Mouse (Mus musculus): ENCODE results near the gene Prmt7. TPM values are rescaled to one million over a fixed set of nuclear protein-coding genes. Genes with fewer than 3 reads are reported as not detected.

Gene Prmt7
- polyA plus RNA-seq, 1 experiment: 34.0 TPM

GRCm38 (mm10) chr8:106219620-106220019 is 8.9 kb downstream of the Prmt7 start:
- no peak for DNase-seq (ENCODE audit: low read depth)

GRCm38 (mm10) chr8:106226589-106226988 is 15.9 kb downstream of the Prmt7 start:
- no peak for DNase-seq (ENCODE audit: low read depth)

GRCm38 (mm10) chr8:106231536-106231935 is 20.8 kb downstream of the Prmt7 start:
- no peak for DNase-seq (ENCODE audit: low read depth)

GRCm38 (mm10) chr8:106232751-106233150 is 22.0 kb downstream of the Prmt7 start:
- DNase-seq (ENCODE audit: low read depth): no peak

GRCm38 (mm10) chr8:106234567-106235261 is 24.0 kb downstream of the Prmt7 start:
- DNase-seq (ENCODE audit: low read depth): no peak

GRCm38 (mm10) chr8:106237106-106237505 is 26.4 kb downstream of the Prmt7 start:
- no peak for DNase-seq (ENCODE audit: low read depth)

GRCm38 (mm10) chr8:106250186-106250585 is 39.5 kb downstream of the Prmt7 start:
- no peak for DNase-seq (ENCODE audit: low read depth)

GRCm38 (mm10) chr8:106258169-106258568 is 47.4 kb downstream of the Prmt7 start:
- DNase-seq (ENCODE audit: low read depth): no peak

- no peak for DNase-seq (ENCODE audit: low read depth)
Observed at GRCm38 (mm10) chr8:106259579-106260255, 49.0 kb downstream of the Prmt7 start.

GRCm38 (mm10) chr8:106260894-106261293 is 50.2 kb downstream of the Prmt7 start:
- DNase-seq (ENCODE audit: low read depth): no peak

GRCm38 (mm10) chr8:106262343-106262742 is 51.6 kb downstream of the Prmt7 start:
- DNase-seq (ENCODE audit: low read depth): no peak

- no peak for DNase-seq (ENCODE audit: low read depth)
Observed at GRCm38 (mm10) chr8:106263928-106264327, 53.2 kb downstream of the Prmt7 start.

GRCm38 (mm10) chr8:106265398-106265797 is 54.7 kb downstream of the Prmt7 start:
- DNase-seq (ENCODE audit: low read depth): no peak

GRCm38 (mm10) chr8:106268710-106269346 is 58.1 kb downstream of the Prmt7 start:
- no peak for DNase-seq (ENCODE audit: low read depth)

- no peak for DNase-seq (ENCODE audit: low read depth)
Observed at GRCm38 (mm10) chr8:106270804-106271203, 60.1 kb downstream of the Prmt7 start.

- DNase-seq (ENCODE audit: low read depth): no peak
Observed at GRCm38 (mm10) chr8:106271378-106271777, 60.6 kb downstream of the Prmt7 start.

GRCm38 (mm10) chr8:106273468-106273867 is 62.7 kb downstream of the Prmt7 start:
- DNase-seq (ENCODE audit: low read depth): no peak

GRCm38 (mm10) chr8:106276709-106277317 is 66.1 kb downstream of the Prmt7 start:
- no peak for DNase-seq (ENCODE audit: low read depth)

- no peak for DNase-seq (ENCODE audit: low read depth)
Observed at GRCm38 (mm10) chr8:106278367-106279042, 67.8 kb downstream of the Prmt7 start.

GRCm38 (mm10) chr8:106280154-106280553 is 69.4 kb downstream of the Prmt7 start:
- no peak for DNase-seq (ENCODE audit: low read depth)

- DNase-seq (ENCODE audit: low read depth): no peak
Observed at GRCm38 (mm10) chr8:106280844-106281243, 70.1 kb downstream of the Prmt7 start.

GRCm38 (mm10) chr8:106287445-106287844 is 76.7 kb downstream of the Prmt7 start:
- DNase-seq (ENCODE audit: low read depth): no peak
